Mouse (Mus musculus) adrenal gland, postnatal 10 days (tissue): ENCODE measurements around the gene Pias1. TPM values are rescaled to one million over a fixed set of nuclear protein-coding genes. Genes with fewer than 3 reads are reported as not detected.

Experiments
- DNase-seq: peaks from one replicate; pipeline ENCODE4 v3.0.0; 2021; ENCODE audit warnings: mixed read lengths
- long read RNA-seq, 2 experiments: library from polyadenylated mRNA; stranded (forward); transcript quantifications; one replicate each; pipeline ENCODE4 v2.0.0; 2021
- total RNA-seq, 2 experiments: library from RNA; stranded (reverse); gene quantifications; 2 replicates each; pipeline ENCODE4 v1.2.3; 2021

Pias1 gene
- total RNA-seq, result 10 to 100 TPM; 27.9 to 32.8 TPM
- long read RNA-seq, experiment 1, full-length matches to known transcripts, result 3 of 12 reads
- long read RNA-seq, experiment 1, partial matches to known transcripts, result 4 of 12 reads
- long read RNA-seq, experiment 1, other reads (novel, unspliced or antisense), result 5 of 12 reads
- long read RNA-seq, experiment 2, full-length matches to known transcripts, result 24 of 27 reads
- long read RNA-seq, experiment 2, partial matches to known transcripts, result 0 of 27 reads
- long read RNA-seq, experiment 2, other reads (novel, unspliced or antisense), result 3 of 27 reads

- no peak for DNase-seq
Observed at GRCm38 (mm10) chr9:62987824-62988223, at the start of gene Pias1. Gene Pias1, minus strand, starts transcription at chr9:62987924.

GRCm38 (mm10) chr9:63035431-63035830, 47.7 kb upstream of the Pias1 start:
- DNase-seq, result no peak

GRCm38 (mm10) chr9:63031011-63031782, 43.5 kb upstream of the Pias1 start:
- DNase-seq, result peak; percentile 81

- no peak for DNase-seq
Observed at GRCm38 (mm10) chr9:63022486-63022885, 34.8 kb upstream of the Pias1 start.

- no peak for DNase-seq
Observed at GRCm38 (mm10) chr9:63007371-63007770, 19.6 kb upstream of the Pias1 start.

GRCm38 (mm10) chr9:63006081-63006820, 18.5 kb upstream of the Pias1 start:
- DNase-seq, result no peak

- DNase-seq, result peak; percentile 8
Observed at GRCm38 (mm10) chr9:62998561-62998960, 10.8 kb upstream of the Pias1 start.

- no peak for DNase-seq
Observed at GRCm38 (mm10) chr9:62997626-62998025, 9.9 kb upstream of the Pias1 start.

- DNase-seq, result no peak
Observed at GRCm38 (mm10) chr9:62995186-62995585, 7.5 kb upstream of the Pias1 start.

- DNase-seq, result no peak
Observed at GRCm38 (mm10) chr9:62990134-62990533, 2.4 kb upstream of the Pias1 start.

- DNase-seq, result peak; percentile 99
Observed at GRCm38 (mm10) chr9:62980777-62981202, 6.9 kb downstream of the Pias1 start.

- DNase-seq, result peak; percentile 64
Observed at GRCm38 (mm10) chr9:62980162-62980776, 7.5 kb downstream of the Pias1 start.

- no peak for DNase-seq
Observed at GRCm38 (mm10) chr9:62979461-62980161, 8.1 kb downstream of the Pias1 start.

- DNase-seq, result no peak
Observed at GRCm38 (mm10) chr9:62977152-62977551, 10.6 kb downstream of the Pias1 start.

- no peak for DNase-seq
Observed at GRCm38 (mm10) chr9:62975830-62976229, 11.9 kb downstream of the Pias1 start.

- peak; percentile 30 for DNase-seq
Observed at GRCm38 (mm10) chr9:62974439-62974838, 13.3 kb downstream of the Pias1 start.

- peak; percentile 47 for DNase-seq
Observed at GRCm38 (mm10) chr9:62972073-62972745, 15.5 kb downstream of the Pias1 start.

GRCm38 (mm10) chr9:62970345-62970744, 17.4 kb downstream of the Pias1 start:
- DNase-seq, result no peak

- no peak for DNase-seq
Observed at GRCm38 (mm10) chr9:62966018-62966417, 21.7 kb downstream of the Pias1 start.

- no peak for DNase-seq
Observed at GRCm38 (mm10) chr9:62952713-62953112, 35.0 kb downstream of the Pias1 start.

- DNase-seq, result no peak
Observed at GRCm38 (mm10) chr9:62945346-62945745, 42.4 kb downstream of the Pias1 start.
